Mouse (Mus musculus) heart, postnatal 0 days (tissue): Measurements from ENCODE around the gene Ccdc30. TPM values are rescaled to one million over a fixed set of nuclear protein-coding genes. Genes with fewer than 3 reads are reported as not detected.

ENCODE experiments used
- ATAC-seq: fragments of 200-750 bp; cut with Nextera tagmentation; 2 replicates; pipeline ENCODE4 v1.8.0; 2017; ENCODE audit warnings: low read depth, moderate number of reproducible peaks, moderate library complexity; ENCODE audit not compliant: insufficient read depth
- DNase-seq: peaks from one replicate; pipeline ENCODE4 v3.0.0-alpha.2; 2016; ENCODE audit warnings: low spot score
- H3K27ac ChIP-seq: fragments of 300-500 bp; sonication (generic); 2 replicates; pipeline ENCODE4 v1.5.1; 2014; ENCODE audit warnings: low read depth, mild to moderate bottlenecking
- H3K27me3 ChIP-seq: fragments of 300-500 bp; sonication (generic); 2 replicates; pipeline ENCODE4 v1.6.1; 2014; ENCODE audit warnings: low read length, mixed read lengths; ENCODE audit not compliant: control insufficient read depth, insufficient read depth
- H3K36me3 ChIP-seq: fragments of 300-500 bp; sonication (generic); replicated peaks from 2 replicates; pipeline ENCODE4 v1.6.1; 2014; ENCODE audit warnings: low read length, mixed read lengths; ENCODE audit not compliant: control insufficient read depth, insufficient read depth
- H3K4me1 ChIP-seq: fragments of 300-500 bp; sonication (generic); 2 replicates; pipeline ENCODE4 v1.6.1; 2014; ENCODE audit warnings: antibody characterized with exemption; ENCODE audit not compliant: control insufficient read depth, insufficient read depth
- H3K4me2 ChIP-seq: fragments of 300-500 bp; sonication (generic); 2 replicates; pipeline ENCODE4 v1.6.1; 2014; ENCODE audit warnings: low read depth, mild to moderate bottlenecking, low read length, moderate library complexity
- H3K4me3 ChIP-seq: fragments of 300-500 bp; sonication (generic); 2 replicates; pipeline ENCODE4 v1.5.1; 2014; ENCODE audit warnings: low read depth, low read length
- H3K9ac ChIP-seq: fragments of 300-500 bp; sonication (generic); replicated peaks from 2 replicates; pipeline ENCODE4 v1.6.1; 2014; ENCODE audit warnings: low read depth, low read length, mixed read lengths
- H3K9me3 ChIP-seq: fragments of 300-500 bp; sonication (generic); replicated peaks from 2 replicates; pipeline ENCODE4 v1.6.1; 2016; ENCODE audit warnings: low read length; ENCODE audit not compliant: control insufficient read depth
- CTCF ChIP-seq: IDR thresholded peaks from 2 replicates; pipeline ENCODE4 v1.5.1; 2016; ENCODE audit warnings: antibody characterized with exemption, control low read depth, low read depth
- EP300 ChIP-seq: IDR thresholded peaks from 2 replicates; pipeline ENCODE4 v1.6.1; 2016; ENCODE audit warnings: antibody characterized with exemption, low read depth
- WGBS: fragments of 180-500 bp; shearing (Covaris S2); extraction: QIAGEN DNeasy Blood & Tissue Kit; methylation state at CpG from one replicate; pipeline ENCODE4 v1.1.7; 2014; 5-methylcytosine and 5-hydroxymethylcytosine counted together
- polyA plus RNA-seq: library from polyadenylated mRNA; unstranded; fragments of >200 nt; fragmentation: Nextera tagmentation; extraction: Ambion mirVana; gene quantifications from 2 replicates; pipeline ENCODE4 v1.2.1, GENCODE M21; 2015
- total RNA-seq: library from RNA; depleted of rRNA; stranded (reverse); fragments of >200 nt; gene quantifications from 2 replicates; pipeline ENCODE4 v1.2.3, GENCODE M21; 2014; ENCODE audit warnings: low replicate concordance; rRNA removed

The Ccdc30 gene
- total and polyA plus RNA-seq, 2 experiments from 2014 or later, result 2.3 TPM; not detected in 1

DNA sequence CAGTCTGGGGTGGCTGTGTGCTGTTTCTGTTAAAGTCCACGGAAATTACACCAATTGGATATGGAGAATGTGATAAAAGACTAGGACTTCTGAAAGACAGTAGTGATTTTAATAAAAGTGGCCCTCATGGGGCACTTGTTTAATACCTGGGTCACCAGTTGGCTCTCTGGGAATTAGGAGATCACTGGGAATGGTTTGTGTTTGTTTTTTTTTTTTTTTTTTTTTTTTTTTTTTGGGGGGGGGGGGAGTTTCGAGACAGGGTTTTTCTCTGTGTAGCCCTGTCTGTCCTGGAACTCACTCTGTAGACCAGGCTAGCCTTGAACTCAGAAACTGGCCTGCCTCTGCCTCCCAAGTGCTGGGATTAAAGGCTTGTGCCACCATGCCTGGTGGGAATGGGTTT, 139.6 kb downstream of the Ccdc30 start:
- 60% methylated on average over 2 of the region's 2 CpGs for WGBS
- peaks cover 61% of the 10 kb centered on the region for H3K36me3 ChIP-seq
- no peaks in the 10 kb centered on the region for H3K4me1 ChIP-seq
- no peaks in the 10 kb centered on the region for H3K27me3 ChIP-seq
- no peak overlapping the region for H3K4me2 ChIP-seq
- TF ChIP-seq EP300 (no peak), CTCF (no peak)
- H3K27ac ChIP-seq, result peak overlapping the region; percentile 86
- no peaks in the 10 kb centered on the region for H3K9me3 ChIP-seq
- DNase-seq, result no peak
- H3K4me3 ChIP-seq, result no peak overlapping the region
- 0 out of 2 replicates have a peak, but pooled peaks have one; percentile 18 for ATAC-seq
- H3K9ac ChIP-seq, result no peak overlapping the region

DNA sequence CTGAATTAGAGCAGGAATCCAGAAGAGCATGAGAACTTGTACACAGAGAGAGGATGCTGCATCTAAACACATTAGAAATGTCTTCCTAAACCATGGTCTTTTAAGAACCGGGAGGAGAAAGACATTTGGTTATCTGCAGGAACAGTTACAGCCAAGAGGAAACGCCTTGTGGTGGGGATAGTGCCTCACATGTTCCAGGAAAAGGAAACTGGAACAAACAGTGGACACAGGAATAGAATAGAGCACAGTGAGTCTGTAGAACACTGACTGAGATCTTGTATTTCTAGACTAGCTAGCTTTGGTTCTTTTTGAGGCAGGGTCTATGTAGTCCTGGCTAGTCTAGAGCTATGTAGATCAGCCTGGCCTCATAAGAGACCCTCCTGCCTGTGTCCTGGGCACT, 140.1 kb downstream of the Ccdc30 start:
- no peak overlapping the region for H3K9ac ChIP-seq

DNA sequence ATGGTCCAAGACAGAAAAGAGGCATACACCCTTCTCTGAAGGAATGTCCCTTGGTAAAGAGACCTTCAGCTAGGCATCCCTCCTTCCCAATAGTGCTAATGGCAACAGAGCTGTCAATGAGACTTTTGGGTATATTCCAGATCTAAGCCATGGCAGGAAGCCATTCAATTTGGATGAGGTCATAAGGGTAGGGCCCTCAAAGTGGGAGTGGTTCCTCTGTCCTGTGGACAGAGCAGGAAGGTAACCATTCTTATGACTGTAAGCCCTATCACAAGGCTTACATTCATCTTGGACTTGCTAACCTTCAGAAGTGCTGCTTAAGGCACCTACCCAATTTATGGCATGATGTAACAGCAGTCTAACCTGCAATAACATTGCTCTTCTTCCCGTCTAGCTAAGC, 140.7 kb downstream of the Ccdc30 start:
- WGBS, result 65% methylated on average over 1 of the region's 1 CpGs
- Histone ChIP-seq H3K27me3 (no peaks in the 10 kb centered on the region), H3K36me3 (peaks cover 61% of the 10 kb centered on the region), H3K4me2 (0 out of 2 replicates have a peak overlapping the region, but pooled peaks have one; percentile 2), H3K9ac (no peak overlapping the region), H3K4me1 (no peaks in the 10 kb centered on the region), H3K9me3 (no peaks in the 10 kb centered on the region), H3K27ac (peak overlapping the region; percentile 86), H3K4me3 (no peak overlapping the region)
- TF ChIP-seq CTCF (no peak), EP300 (no peak)
- DNase-seq (no peak), ATAC-seq (peak; percentile 81)

More for the DNA sequence above, 140.1 kb downstream of the Ccdc30 start:
- no peak overlapping the region for H3K4me3 ChIP-seq
- peak; percentile 68 for DNase-seq
- TF ChIP-seq CTCF, result no peak
- peak; percentile 71; the same call in 1 of the 2 replicates for TF ChIP-seq EP300
- 0 out of 2 replicates have a peak overlapping the region, but pooled peaks have one; percentile 2 for H3K4me2 ChIP-seq
- H3K27me3 ChIP-seq, result no peaks in the 10 kb centered on the region
- H3K36me3 ChIP-seq, result peaks cover 63% of the 10 kb centered on the region
- peak; percentile 70 for ATAC-seq
- 36% methylated on average over 2 of the region's 2 CpGs for WGBS
- H3K9me3 ChIP-seq, result no peaks in the 10 kb centered on the region
- H3K27ac ChIP-seq, result peak overlapping the region; percentile 86
- H3K4me1 ChIP-seq, result no peaks in the 10 kb centered on the region

Other genes starting within 250 kb of the Ccdc30 start
- 12.9 and 14.3 TPM in 2 replicates for gene Zfp691, start 241.3 kb downstream of the Ccdc30 start, total RNA-seq
- gene Zfp691, start 241.3 kb downstream of the Ccdc30 start, polyA plus RNA-seq, result 13.7 and 13.8 TPM in 2 replicates
- 0.15 TPM in 1 of 2 replicates, not detected in the other for gene Ermap, start 225.5 kb downstream of the Ccdc30 start, total RNA-seq
- 0.51 and 0.57 TPM in 2 replicates for gene Ermap, start 225.5 kb downstream of the Ccdc30 start, polyA plus RNA-seq
- gene Svbp, start 220.2 kb downstream of the Ccdc30 start, total RNA-seq, result 33.2 and 49.1 TPM in 2 replicates
- 126 and 129 TPM in 2 replicates for gene Svbp, start 220.2 kb downstream of the Ccdc30 start, polyA plus RNA-seq
- not detected in 2 replicates for gene Tmem269, start 197.3 kb downstream of the Ccdc30 start, total RNA-seq
- not detected in 2 replicates for gene Tmem269, start 197.3 kb downstream of the Ccdc30 start, polyA plus RNA-seq
- 7.1 and 7.5 TPM in 2 replicates for gene AU022252, start 182.8 kb downstream of the Ccdc30 start, total RNA-seq
- 15.5 and 18.4 TPM in 2 replicates for gene AU022252, start 182.8 kb downstream of the Ccdc30 start, polyA plus RNA-seq
- gene P3h1, start 182.6 kb downstream of the Ccdc30 start, total RNA-seq, result 34.3 and 40.8 TPM in 2 replicates
- gene P3h1, start 182.6 kb downstream of the Ccdc30 start, polyA plus RNA-seq, result 20.5 and 23.5 TPM in 2 replicates
- gene Cldn19, start 160.1 kb downstream of the Ccdc30 start, total RNA-seq, result not detected in 2 replicates
- gene Cldn19, start 160.1 kb downstream of the Ccdc30 start, polyA plus RNA-seq, result 0.05 TPM in 1 of 2 replicates, not detected in the other
- gene Ybx1, start 120.9 kb downstream of the Ccdc30 start, total RNA-seq, result 292 and 309 TPM in 2 replicates
- gene Ybx1, start 120.9 kb downstream of the Ccdc30 start, polyA plus RNA-seq, result 515 and 546 TPM in 2 replicates
- gene Ppih, start 95.0 kb downstream of the Ccdc30 start, total RNA-seq, result 15.2 and 31.1 TPM in 2 replicates
- 21.5 and 26.0 TPM in 2 replicates for gene Ppih, start 95.0 kb downstream of the Ccdc30 start, polyA plus RNA-seq
- 17.4 and 22.5 TPM in 2 replicates for gene Ppcs, start 6.9 kb upstream of the Ccdc30 start, total RNA-seq
- gene Ppcs, start 6.9 kb upstream of the Ccdc30 start, polyA plus RNA-seq, result 39.3 and 40.0 TPM in 2 replicates
- not detected in 2 replicates for gene Zmynd12, start 7.3 kb upstream of the Ccdc30 start, total RNA-seq
- gene Zmynd12, start 7.3 kb upstream of the Ccdc30 start, polyA plus RNA-seq, result 0.21 and 0.37 TPM in 2 replicates
- 5.7 and 6.4 TPM in 2 replicates for gene Rimkla, start 77.1 kb upstream of the Ccdc30 start, total RNA-seq
- 2.8 and 3.0 TPM in 2 replicates for gene Rimkla, start 77.1 kb upstream of the Ccdc30 start, polyA plus RNA-seq
- 16.6 and 52.4 TPM in 2 replicates for gene Foxj3, start 121.5 kb upstream of the Ccdc30 start, total RNA-seq
- 9.8 and 10.7 TPM in 2 replicates for gene Foxj3, start 121.5 kb upstream of the Ccdc30 start, polyA plus RNA-seq
- 3.6 and 6.7 TPM in 2 replicates for gene Frg2f1, start 124.0 kb upstream of the Ccdc30 start, total RNA-seq
- gene Frg2f1, start 124.0 kb upstream of the Ccdc30 start, polyA plus RNA-seq, result 4.7 and 6.5 TPM in 2 replicates
- gene Guca2a, start 222.2 kb upstream of the Ccdc30 start, total RNA-seq, result not detected in 2 replicates
- 0.29 and 0.42 TPM in 2 replicates for gene Guca2a, start 222.2 kb upstream of the Ccdc30 start, polyA plus RNA-seq
- not detected in 2 replicates for gene Guca2b, start 243.4 kb upstream of the Ccdc30 start, total RNA-seq
- not detected in 2 replicates for gene Guca2b, start 243.4 kb upstream of the Ccdc30 start, polyA plus RNA-seq